Mouse (Mus musculus): Measurements from ENCODE around the gene Dtx3. TPM values are rescaled to one million over a fixed set of nuclear protein-coding genes. Genes with fewer than 3 reads are reported as not detected.
A peak's percentile ranks its signal among the peaks of the same experiment; 100 is the strongest.

Dtx3 gene
- polyA plus RNA-seq, 2 experiments, result 157 to 565 TPM

GRCm38 (mm10) chr10:127199068-127199467 is 3.5 kb upstream of the Dtx3 start:
- ATAC-seq (ENCODE audit: low FRiP score, low read depth) (no peak), DNase-seq (ENCODE audit: low spot score) (no peak)
- Histone ChIP-seq H3K9ac (ENCODE audit: low read depth, low read length, severe bottlenecking) (no peak overlapping the region), H3K27me3 (ENCODE audit: control insufficient read depth, insufficient read depth, low read length) (no peaks in the 10 kb centered on the region), H3K4me1 (ENCODE audit: control insufficient read depth, insufficient read depth, low read length) (peaks cover 15% of the 10 kb centered on the region), H3K36me3 (ENCODE audit: control insufficient read depth, insufficient read depth, low read length) (peaks cover 54% of the 10 kb centered on the region), H3K4me3 (replicated peaks; ENCODE audit: low read length) (no peak overlapping the region), H3K27ac (replicated peaks; ENCODE audit: low read depth, low read length) (no peak overlapping the region), H3K9me3 (ENCODE audit: control insufficient read depth, low read length) (no peaks in the 10 kb centered on the region), H3K4me2 (replicated peaks; ENCODE audit: low read depth, low read length, severe bottlenecking) (no peak overlapping the region)
- 63% methylated on average over 5 of the region's 5 CpGs for WGBS
- no peak for TF ChIP-seq POLR2A (IDR thresholded peaks at IDR 0.05; ENCODE audit: borderline replicate concordance, extremely low read depth, insufficient read depth, insufficient read length)

- Histone ChIP-seq H3K27ac (replicated peaks; ENCODE audit: low read depth, low read length) (no peak overlapping the region), H3K9ac (ENCODE audit: low read depth, low read length, severe bottlenecking) (no peak overlapping the region), H3K4me1 (ENCODE audit: control insufficient read depth, insufficient read depth, low read length) (peaks cover 15% of the 10 kb centered on the region), H3K9me3 (ENCODE audit: control insufficient read depth, low read length) (no peaks in the 10 kb centered on the region), H3K36me3 (ENCODE audit: control insufficient read depth, insufficient read depth, low read length) (peaks cover 49% of the 10 kb centered on the region), H3K4me3 (replicated peaks; ENCODE audit: low read length) (no peak overlapping the region), H3K4me2 (replicated peaks; ENCODE audit: low read depth, low read length, severe bottlenecking) (no peak overlapping the region), H3K27me3 (ENCODE audit: control insufficient read depth, insufficient read depth, low read length) (no peaks in the 10 kb centered on the region)
- WGBS, result 56% methylated on average over 2 of the region's 2 CpGs
- DNase-seq (ENCODE audit: low spot score) (no peak), ATAC-seq (ENCODE audit: low FRiP score, low read depth) (no peak)
- TF ChIP-seq POLR2A (IDR thresholded peaks at IDR 0.05; ENCODE audit: borderline replicate concordance, extremely low read depth, insufficient read depth, insufficient read length), result no peak
Observed at GRCm38 (mm10) chr10:127198492-127198891, 3.0 kb upstream of the Dtx3 start.

GRCm38 (mm10) chr10:127197505-127198110 is 2.1 kb upstream of the Dtx3 start:
- Histone ChIP-seq H3K4me2 (replicated peaks; ENCODE audit: low read depth, low read length, severe bottlenecking) (no peak overlapping the region), H3K27ac (replicated peaks; ENCODE audit: low read depth, low read length) (no peak overlapping the region), H3K4me1 (ENCODE audit: control insufficient read depth, insufficient read depth, low read length) (peaks cover 15% of the 10 kb centered on the region), H3K36me3 (ENCODE audit: control insufficient read depth, insufficient read depth, low read length) (peaks cover 48% of the 10 kb centered on the region), H3K4me3 (replicated peaks; ENCODE audit: low read length) (no peak overlapping the region), H3K9me3 (ENCODE audit: control insufficient read depth, low read length) (no peaks in the 10 kb centered on the region), H3K9ac (ENCODE audit: low read depth, low read length, severe bottlenecking) (no peak overlapping the region), H3K27me3 (ENCODE audit: control insufficient read depth, insufficient read depth, low read length) (no peaks in the 10 kb centered on the region)
- TF ChIP-seq POLR2A (IDR thresholded peaks at IDR 0.05; ENCODE audit: borderline replicate concordance, extremely low read depth, insufficient read depth, insufficient read length), result no peak
- no peak for DNase-seq (ENCODE audit: low spot score)
- WGBS, result 87% methylated on average over 11 of the region's 11 CpGs
- no peak for ATAC-seq (ENCODE audit: low FRiP score, low read depth)

- no peak overlapping the region for H3K27ac ChIP-seq (replicated peaks; ENCODE audit: low read depth, low read length)
- TF ChIP-seq POLR2A (IDR thresholded peaks at IDR 0.05; ENCODE audit: borderline replicate concordance, extremely low read depth, insufficient read depth, insufficient read length), result no peak
- no peak for ATAC-seq (ENCODE audit: low FRiP score, low read depth)
- H3K9ac ChIP-seq (ENCODE audit: low read depth, low read length, severe bottlenecking), result no peak overlapping the region
- WGBS, result 90% methylated on average over 8 of the region's 8 CpGs
- no peaks in the 10 kb centered on the region for H3K27me3 ChIP-seq (ENCODE audit: control insufficient read depth, insufficient read depth, low read length)
- no peak overlapping the region for H3K4me3 ChIP-seq (replicated peaks; ENCODE audit: low read length)
- H3K9me3 ChIP-seq (ENCODE audit: control insufficient read depth, low read length), result no peaks in the 10 kb centered on the region
- DNase-seq (ENCODE audit: low spot score), result no peak
- H3K4me2 ChIP-seq (replicated peaks; ENCODE audit: low read depth, low read length, severe bottlenecking), result no peak overlapping the region
- peaks cover 15% of the 10 kb centered on the region for H3K4me1 ChIP-seq (ENCODE audit: control insufficient read depth, insufficient read depth, low read length)
- H3K36me3 ChIP-seq (ENCODE audit: control insufficient read depth, insufficient read depth, low read length), result peaks cover 51% of the 10 kb centered on the region
Observed at GRCm38 (mm10) chr10:127197104-127197503, 1.6 kb upstream of the Dtx3 start.

GRCm38 (mm10) chr10:127196392-127196791 is 864 bp upstream of the Dtx3 start:
- H3K9me3 ChIP-seq (ENCODE audit: control insufficient read depth, low read length), result no peaks in the 10 kb centered on the region
- peak overlapping the region; percentile 93 for H3K9ac ChIP-seq (ENCODE audit: low read depth, low read length, severe bottlenecking)
- H3K4me2 ChIP-seq (replicated peaks; ENCODE audit: low read depth, low read length, severe bottlenecking), result peak overlapping the region; percentile 73
- peaks cover 53% of the 10 kb centered on the region for H3K36me3 ChIP-seq (ENCODE audit: control insufficient read depth, insufficient read depth, low read length)
- TF ChIP-seq POLR2A (IDR thresholded peaks at IDR 0.05; ENCODE audit: borderline replicate concordance, extremely low read depth, insufficient read depth, insufficient read length), result no peak
- H3K4me3 ChIP-seq (replicated peaks; ENCODE audit: low read length), result peak overlapping the region; percentile 90
- 1% methylated on average over 5 of the region's 5 CpGs for WGBS
- DNase-seq (ENCODE audit: low spot score) (peak; percentile 82), ATAC-seq (ENCODE audit: low FRiP score, low read depth) (peak; percentile 88)
- H3K27ac ChIP-seq (replicated peaks; ENCODE audit: low read depth, low read length), result peak overlapping the region; percentile 93
- peaks cover 15% of the 10 kb centered on the region for H3K4me1 ChIP-seq (ENCODE audit: control insufficient read depth, insufficient read depth, low read length)
- H3K27me3 ChIP-seq (ENCODE audit: control insufficient read depth, insufficient read depth, low read length), result no peaks in the 10 kb centered on the region

Data from limb, embryonic 14.5 days (tissue).